Mouse (Mus musculus) heart, postnatal 0 days (tissue): ENCODE data around the gene Prss16.

Experiments
- CTCF ChIP-seq: IDR thresholded peaks from 2 replicates; pipeline ENCODE4 v1.5.1; 2016; ENCODE audit warnings: antibody characterized with exemption, control low read depth, low read depth
- EP300 ChIP-seq: IDR thresholded peaks from 2 replicates; pipeline ENCODE4 v1.6.1; 2016; ENCODE audit warnings: antibody characterized with exemption, low read depth

- TF ChIP-seq EP300, result no peak
- TF ChIP-seq CTCF, result no peak
Observed at GRCm38 (mm10) chr13:22009642-22010041, at the start of gene Prss16.
